Mouse (Mus musculus) CD4-positive, CD25-positive, alpha-beta regulatory T cell, adult 4 months (primary cell): ENCODE measurements around the gene Cyp2w1. TPM values are rescaled to one million over a fixed set of nuclear protein-coding genes. Genes with fewer than 3 reads are reported as not detected.
"Not testable (repeated sequence)": the region's sequence is repeated elsewhere in the genome, so short reads cannot be mapped to it uniquely, and the experiment has no call there.

Source experiments
- ATAC-seq: one replicate; pipeline ENCODE4 v1.8.0; 2017
- polyA plus RNA-seq, 2 experiments: library from polyadenylated mRNA; unstranded; fragments of 100-300 nt; shearing (Covaris generic); gene quantifications; one replicate each; pipeline ENCODE4 v1.2.1; 2017

Cyp2w1 gene
- polyA plus RNA-seq, 2 experiments from 2014 or later: not detected

DNA sequence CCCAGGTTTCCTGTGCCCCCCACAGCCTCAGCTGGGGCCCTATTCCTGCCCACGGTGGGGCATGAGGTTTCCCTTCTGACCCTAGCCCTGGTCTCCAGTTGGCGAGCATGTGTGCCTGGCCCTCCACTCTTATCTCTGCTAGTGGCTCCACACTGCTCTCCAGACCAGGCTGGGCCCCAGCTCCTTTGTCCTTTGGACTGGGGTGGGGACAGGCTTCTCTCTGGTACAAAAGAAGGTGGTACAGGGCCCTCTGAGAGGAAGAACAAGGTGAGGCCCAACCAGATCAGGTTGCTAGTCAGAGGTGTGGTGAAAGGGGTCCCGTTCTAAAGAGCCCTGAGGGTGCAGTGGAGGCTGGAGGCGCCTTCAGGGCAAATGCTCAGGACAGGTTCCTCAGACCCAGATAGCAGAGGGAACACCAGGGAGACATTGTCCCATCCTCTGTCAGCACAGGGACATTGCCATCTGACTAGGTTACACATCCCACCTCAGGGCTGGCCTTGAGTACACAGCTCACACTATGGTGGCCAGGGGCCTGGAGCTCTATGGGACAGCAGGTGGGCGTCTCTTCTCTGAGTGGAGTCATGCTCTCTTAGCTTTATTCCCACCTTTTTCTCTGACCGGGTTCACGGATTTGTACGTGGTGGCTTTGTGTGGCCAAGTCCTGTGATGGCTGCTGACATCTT lies 19.7 kb upstream of the Cyp2w1 start:
- ATAC-seq: no peak

DNA sequence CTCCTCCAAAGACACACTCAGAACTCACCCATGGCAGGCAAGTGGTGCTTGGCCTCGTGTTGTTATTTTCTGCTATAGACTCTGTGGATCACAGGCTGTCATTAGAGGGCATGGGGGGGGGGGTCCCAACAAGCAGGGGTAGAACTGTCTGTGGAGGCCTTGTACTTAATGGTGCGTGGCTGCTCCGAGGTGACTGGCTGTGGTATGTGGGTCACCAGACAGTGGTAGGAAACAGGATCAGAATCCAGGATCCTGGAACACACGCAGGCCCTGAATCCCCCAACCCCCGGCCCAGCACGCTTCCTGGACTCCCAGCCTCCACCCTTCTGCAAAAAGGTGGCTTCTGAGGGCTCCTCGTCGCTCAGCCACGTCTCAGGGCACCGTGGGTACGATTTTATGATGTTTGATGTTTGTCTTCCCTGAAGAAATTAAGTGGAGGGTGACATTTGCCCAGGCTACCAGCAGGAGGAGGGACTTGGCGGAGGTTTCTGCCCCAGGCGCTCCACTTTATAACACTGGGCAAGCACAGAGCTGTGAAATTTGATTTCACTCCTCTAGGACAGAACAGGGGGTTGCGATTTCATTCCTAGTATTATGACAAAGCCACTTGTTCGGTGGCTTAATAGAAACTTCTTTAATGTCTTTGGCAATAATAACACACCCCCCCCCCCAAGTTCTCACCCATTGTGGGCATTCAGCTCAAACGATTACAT lies 19.0 kb upstream of the Cyp2w1 start:
- ATAC-seq: no peak

DNA sequence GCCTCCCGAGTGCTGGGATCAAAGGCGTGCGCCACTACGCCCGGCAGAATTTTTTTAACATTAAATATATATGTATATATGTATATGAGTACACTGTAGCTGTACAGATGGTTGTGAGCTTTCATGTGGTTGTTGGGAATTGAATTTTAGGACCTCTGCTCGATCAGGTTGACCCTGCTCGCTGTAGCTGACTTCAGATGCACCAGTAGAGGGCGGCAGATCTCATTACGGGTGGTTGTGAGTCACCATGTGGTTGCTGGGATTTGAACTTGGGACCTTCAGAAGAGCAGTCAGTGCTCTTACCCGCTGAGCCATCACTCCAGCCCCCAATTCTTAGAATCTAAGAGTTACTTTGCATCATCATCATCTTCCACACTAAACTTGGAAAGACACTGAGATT lies 18.0 kb upstream of the Cyp2w1 start:
- not testable (repeated sequence) for ATAC-seq

DNA sequence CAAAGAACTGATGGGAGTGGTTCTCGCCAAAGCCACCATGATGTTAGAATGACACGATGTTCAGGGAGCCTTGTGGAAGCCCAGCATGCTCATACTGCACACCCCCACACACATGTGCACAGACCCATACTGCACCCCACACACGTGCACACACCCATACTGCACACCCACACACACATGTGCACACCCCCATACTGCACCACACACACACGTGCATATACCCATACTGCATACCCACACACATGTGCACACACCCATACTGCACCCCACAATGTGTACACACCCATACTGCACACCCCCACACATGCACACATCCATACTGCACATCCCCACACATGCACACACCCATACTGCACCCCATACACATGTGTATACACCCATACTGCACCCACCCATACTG lies 16.8 kb upstream of the Cyp2w1 start:
- no peak for ATAC-seq

DNA sequence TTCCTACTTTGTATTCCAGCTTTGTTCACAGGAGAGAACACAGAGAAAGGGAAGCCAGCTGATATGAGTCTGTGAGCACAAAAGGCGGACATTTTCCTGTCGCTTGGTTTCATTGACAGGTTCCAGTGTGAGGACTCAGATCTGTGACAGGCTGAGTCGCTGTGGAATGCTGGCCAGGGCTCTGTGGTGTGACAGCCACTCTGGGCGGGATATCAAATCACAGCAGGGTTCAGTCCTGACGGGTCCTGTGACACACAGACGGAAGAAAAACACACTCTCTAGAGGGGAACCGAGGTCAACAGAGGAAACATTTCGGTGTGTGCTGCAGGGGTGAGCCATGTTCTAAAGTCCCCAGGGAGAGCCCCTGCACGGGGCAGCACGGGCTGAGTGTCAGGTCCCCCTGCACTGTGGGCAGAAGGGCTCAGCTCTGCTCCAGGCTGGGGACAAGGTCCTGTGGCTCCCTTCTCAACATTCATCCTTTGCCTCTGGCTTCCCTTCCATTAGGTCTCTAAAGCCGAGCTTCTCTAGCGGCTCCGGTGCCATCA lies 14.5 kb upstream of the Cyp2w1 start:
- ATAC-seq: no peak

DNA sequence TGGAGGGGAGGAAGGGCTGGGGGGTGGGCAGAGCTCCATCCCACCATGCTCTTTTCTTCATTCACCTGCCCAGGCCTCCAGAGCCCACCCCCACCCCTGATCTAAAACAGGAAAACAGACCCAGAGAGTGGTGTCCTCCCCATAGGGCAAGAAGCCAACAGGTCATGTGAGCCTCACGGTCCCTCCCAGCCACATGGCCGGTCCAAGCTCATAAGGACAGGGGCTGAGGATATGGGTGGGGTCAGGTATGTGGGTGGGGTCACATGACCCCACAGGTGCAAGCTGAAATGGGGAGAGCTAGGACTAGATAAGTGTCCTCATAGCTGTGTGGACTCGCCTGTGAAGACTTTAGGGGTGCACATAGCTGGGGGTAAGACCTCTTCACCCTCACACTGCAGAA lies 14.0 kb upstream of the Cyp2w1 start:
- ATAC-seq: no peak

DNA sequence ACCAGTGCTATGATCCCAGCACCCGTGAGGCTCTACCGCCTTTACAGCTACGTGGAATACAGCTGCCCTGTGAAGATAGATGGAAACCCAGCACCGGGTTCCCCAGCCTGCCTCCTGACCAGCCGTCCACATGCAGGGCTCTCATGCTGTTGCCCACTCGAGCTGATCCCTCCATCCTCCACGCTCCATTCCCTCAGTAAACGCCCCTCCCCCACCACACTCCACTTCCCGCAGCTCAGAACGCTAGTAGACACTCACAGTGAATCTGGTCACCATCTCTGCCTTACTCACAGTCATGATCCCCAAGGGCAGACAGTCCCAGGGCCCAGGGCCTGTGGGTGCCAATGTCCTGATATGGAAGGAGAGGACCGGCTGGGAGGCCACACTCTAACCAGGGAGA lies 13.5 kb upstream of the Cyp2w1 start:
- no peak for ATAC-seq

DNA sequence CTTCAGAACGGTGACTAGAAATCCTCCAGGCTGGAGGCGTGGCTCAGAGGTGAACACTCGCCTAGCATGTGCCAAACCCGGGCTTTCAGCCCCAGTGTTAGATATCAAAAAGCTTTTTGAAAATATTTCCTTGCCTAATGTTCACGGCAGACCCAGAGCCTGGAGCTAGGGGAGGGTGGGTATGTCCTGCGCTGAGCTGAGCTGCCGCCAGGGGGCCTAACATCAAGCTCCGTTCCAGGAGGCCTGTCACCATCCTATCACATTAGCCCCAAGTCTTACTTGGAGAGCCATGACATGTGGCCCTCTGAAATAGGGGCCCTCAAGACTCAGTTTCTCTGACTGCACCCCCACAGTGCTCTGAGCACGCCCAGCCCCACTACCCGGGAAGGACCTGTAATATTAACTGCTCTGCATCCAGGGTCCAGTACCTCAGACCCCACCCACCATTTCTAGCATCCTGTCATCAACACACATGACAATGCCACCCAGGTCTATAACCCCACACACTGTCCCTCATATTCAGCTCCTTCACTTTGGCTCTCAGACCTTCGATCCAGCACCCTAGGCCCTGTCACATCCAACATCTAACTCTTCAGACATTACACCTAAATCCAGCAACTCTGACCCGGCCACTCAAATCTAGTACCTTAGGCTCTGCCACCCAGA lies 8.3 kb upstream of the Cyp2w1 start:
- ATAC-seq: peak; percentile 73

DNA sequence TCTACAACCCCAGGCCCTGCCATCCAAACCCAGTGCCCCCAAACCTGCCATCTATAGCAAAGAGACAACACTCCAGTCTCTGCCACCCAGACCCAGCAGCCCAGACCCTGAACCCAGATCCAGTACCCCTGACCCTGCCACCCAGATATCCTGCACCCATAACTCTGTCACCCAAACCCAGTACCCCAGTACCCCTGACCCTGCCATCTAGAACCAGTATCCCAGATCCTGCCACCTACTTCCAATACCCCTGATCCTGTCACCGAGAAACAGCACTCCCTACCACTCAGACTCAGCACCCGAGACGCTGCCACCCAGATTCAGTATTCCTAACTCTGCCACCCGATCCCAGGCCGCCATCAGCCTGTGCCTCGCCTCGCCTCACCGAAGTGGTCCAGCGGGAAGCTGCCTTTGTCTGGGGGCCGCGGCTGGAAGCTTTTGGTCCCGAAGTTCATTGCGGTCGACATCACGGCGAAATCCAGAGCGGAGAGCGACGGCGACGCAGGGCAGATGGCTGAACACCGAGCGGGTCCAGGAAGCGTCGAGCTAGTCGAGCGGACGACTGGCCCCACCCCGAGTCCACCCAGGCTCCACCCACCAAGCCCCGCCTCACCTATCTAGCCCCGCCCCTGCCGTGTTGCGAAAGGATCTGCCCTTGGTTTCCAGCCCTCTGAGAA lies 7.6 kb upstream of the Cyp2w1 start:
- ATAC-seq: peak; percentile 94

DNA sequence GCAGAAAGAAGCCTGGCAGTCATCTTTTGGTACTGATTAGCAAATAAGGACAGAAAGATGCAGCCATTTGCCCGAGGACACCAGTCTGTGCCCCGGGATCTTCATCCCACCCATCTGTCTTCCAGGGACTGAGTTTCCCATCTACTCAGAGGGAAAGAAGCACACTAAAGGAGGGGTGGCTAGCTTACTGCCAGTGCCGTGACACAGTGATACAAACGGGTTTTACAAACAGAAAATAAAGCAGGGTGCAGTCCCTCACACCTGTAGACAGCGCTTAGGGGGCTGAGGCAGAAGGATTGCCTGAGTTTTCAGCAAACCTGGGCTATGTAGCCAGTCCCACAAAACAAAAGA lies 7.1 kb upstream of the Cyp2w1 start:
- ATAC-seq: peak; percentile 12

DNA sequence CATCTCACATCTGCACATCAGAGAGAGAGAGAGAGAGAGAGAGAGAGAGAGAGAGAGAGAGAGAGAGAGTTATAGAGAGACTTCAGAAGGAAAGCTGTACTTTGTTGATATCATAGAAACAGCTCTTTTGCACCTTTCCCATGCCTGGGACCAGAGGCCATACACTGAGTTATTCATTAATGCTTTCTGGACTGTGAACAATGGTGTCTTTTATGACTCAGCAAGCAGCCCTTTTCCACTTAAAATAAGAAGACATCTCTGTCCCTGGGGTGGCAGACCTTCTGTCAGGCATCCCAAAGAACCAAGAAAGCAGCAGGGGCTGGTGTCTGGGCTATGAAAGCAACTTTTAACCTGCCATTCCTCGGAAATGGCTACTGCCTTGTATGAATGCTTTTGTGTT lies 5.2 kb upstream of the Cyp2w1 start:
- no peak for ATAC-seq

DNA sequence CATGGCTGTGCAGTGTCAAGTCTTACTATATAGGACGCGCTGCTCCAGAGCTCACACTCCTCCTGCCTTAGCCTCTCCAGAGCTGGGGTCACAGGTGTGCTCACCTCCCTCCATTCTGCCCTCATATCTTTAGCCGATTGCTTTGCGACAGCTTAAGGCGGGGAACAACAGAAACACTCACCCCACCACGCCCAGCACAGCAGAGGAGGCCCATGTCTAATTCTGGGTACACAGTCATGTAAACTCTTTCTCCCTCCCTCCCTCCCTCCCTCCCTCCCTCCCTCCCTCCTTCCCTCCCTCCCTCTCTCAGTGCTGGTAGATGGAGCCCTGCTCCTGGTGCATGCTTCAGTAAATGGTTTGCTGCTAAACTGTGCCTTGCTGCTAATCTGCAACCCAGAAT lies 2.7 kb upstream of the Cyp2w1 start:
- no peak for ATAC-seq

DNA sequence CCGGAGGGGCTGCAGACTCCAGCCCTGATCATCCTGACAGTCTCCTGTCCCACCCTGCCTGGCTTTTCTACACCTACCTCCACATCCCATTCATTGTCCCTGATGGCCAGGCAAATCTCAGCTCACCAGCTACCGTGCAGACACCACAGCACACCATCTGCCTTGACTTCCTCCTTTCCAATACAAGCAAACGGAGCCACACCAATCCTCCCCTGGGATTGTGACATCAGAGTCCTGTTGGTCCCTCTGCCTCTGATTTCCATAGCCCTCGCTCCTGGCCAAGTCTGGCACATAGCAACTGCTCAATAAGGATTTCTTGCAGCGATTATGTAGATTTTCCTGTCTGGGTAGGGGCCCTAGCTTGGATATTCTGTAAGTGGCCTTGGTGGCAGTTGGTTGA lies 1.3 kb upstream of the Cyp2w1 start, which contains the start of gene Cox19:
Cox19 (minus strand) TSS at position 285 of the 400 bp plus-strand sequence.
- ATAC-seq: no peak

DNA sequence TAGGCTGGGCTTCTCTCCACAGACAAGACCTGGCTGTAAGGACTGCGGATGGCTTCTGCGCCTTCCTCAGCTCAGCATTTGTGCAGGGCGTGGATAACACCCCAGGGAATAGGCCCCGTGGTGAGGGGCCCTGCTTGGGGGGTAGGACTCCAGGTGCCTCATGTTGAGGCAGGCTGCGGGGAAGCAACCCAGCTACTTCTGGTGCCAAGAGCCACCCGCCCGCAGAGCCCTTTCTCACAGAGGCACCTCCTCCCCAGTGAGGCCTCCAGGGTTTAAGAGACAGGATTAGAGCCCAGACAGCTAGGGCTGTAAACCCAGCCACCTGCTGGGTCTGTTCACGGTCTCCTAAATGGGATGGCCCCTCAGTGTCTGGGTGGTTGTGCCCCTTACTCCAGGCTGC lies 789 bp upstream of the Cyp2w1 start:
- ATAC-seq: no peak

DNA sequence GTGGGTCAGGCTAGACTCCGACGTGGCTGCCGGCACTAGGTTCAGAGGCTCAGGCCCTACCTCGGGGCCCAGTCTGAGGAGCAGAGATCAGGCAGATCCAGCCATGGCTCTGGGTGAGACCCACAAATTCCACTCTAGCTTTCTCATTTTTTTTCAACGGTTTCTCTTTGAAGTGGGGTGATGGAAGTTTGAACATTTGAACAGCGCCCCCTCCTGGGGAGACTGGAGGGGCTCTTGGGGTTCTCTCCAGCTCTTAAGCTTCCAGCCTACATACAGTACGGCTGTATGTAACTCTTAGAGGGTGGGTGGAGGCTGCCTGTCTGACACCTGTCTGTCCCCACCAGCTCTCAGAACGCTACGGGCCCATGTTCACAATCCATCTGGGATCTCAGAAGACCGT lies 1.1 kb downstream of the Cyp2w1 start:
- no peak for ATAC-seq

DNA sequence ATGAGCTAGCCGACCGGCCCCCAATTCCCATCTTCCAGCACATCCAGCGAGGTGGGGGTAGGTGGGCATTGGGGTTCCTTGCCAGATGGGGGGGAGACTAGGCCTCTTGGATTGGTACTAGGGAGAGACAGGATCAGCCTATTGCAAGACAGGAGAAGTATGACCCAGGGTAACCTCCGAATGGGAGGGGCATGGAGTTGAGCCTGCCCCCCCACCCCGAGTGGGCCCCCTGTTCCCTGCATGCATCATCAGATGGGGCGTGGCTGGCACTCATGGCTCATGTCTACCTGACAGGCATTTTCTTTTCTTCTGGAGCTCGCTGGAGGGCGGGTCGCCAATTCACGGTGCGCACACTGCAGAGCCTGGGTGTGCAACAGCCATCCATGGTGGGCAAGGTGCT lies 1.5 kb downstream of the Cyp2w1 start:
- ATAC-seq: no peak

DNA sequence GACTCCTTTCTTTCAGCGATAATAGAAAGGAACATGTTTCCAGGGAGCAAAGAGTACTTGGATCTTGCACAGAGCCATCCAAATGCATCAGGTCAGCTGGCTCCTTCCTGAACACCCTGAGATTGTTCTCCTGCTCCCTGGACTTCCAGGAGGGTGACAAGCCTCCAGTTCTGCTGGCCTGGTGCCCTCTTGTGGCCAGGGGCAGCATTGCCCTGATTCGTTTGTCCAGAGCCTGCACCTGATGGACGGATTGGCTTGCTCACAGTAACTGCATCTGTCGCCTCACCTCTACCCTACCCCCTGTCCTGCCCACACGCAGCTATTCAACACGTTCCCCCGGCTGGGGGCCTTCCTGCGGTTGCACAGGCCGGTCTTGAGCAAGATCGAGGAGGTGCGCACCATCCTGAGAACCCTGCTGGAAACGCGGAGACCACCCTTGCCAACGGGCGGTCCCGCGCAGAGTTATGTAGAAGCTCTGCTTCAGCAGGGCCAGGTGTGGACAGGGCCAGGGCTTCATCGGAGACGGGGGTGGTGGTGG lies 2.9 kb downstream of the Cyp2w1 start:
- peak; percentile 53 for ATAC-seq

DNA sequence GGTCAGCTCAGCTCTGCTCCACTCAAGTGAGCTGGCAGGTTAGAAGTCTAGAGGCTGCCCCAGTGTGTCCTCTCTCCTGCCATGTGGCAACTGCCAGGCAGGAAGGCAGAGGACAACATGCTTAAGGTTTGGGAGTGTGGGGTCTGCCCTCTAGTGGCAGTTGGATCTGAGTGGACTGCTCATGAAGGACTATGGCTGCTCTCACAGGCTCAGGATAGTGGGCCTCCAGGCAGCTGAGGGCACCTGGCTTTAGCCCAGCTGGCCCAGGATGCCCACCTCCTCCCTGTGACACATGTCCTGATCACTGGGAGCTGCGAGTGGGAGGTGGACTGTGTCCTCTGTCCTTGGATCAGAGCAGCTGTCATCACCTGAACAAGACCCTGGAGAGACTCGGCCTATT lies 6.2 kb downstream of the Cyp2w1 start:
- ATAC-seq: no peak

DNA sequence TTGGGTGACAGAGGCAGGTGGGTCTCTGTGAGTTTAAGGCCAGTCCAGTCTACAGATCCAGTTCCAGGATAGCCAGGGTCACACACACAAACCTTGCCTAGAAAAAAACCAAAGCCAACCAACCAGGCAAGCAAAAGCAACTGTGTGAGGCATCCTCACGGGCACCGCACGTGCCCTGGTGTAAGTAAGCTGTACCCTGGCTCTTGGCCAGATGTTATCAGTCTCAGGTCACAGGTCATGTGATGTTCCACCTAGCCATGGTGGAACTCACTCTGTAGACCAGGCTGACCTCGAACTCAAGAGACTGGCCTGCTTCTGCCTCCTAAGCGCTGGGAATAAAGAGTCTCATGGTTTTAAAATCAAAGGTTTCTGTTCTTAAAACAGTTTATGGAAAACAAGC lies 6.8 kb downstream of the Cyp2w1 start:
- ATAC-seq: no peak

DNA sequence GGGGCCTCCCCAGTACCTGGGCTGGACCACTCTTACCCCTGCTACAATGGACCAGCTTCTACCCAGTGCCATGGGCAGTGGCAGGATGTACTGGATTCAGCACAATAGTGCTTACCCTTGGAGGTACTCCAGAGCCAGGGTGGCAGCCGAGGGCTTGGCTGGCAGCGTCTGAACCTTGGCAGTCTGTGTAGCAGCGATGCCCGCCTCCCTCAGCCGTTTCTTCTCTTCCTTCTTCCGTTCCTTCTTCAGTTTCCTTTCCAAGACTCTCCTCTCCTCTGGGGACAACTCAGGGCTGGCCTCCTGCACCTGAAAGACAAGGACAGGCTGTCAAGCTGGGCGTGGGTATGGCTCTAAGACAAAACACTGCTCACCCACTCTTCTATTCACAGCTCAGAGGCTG lies 11.4 kb downstream of the Cyp2w1 start:
- ATAC-seq: no peak

DNA sequence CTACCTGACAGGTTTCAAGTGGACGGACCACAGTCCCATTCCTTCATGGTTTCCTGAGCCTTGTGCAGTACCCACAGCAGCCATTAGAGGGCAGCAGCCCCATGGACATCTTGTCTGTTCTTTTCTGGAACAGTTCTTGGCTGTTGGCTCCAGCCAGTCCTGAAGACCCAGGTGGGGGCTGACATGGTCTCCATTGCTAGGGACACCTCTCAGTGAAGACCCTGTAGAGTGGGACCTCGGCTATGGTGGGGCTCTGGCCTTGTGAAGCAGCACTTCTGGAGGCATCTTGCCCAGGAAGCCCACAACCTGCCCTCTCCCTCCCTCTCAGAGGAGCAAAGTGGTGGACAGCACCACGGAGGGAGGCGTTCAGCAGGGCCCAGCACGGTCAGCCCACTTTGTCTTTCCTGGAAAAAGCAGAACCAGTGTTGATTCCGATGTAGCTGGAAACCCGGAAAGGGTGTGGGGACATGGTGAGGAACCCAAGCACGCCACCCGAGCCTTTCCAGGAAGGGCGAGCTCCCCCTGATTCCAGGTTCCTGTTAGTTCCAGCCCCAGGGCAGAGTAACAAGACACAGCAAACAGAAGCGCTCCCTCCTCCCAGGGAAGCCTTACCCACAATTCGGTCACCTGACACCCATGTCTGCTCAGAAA lies 12.0 kb downstream of the Cyp2w1 start:
- peak; percentile 74 for ATAC-seq

DNA sequence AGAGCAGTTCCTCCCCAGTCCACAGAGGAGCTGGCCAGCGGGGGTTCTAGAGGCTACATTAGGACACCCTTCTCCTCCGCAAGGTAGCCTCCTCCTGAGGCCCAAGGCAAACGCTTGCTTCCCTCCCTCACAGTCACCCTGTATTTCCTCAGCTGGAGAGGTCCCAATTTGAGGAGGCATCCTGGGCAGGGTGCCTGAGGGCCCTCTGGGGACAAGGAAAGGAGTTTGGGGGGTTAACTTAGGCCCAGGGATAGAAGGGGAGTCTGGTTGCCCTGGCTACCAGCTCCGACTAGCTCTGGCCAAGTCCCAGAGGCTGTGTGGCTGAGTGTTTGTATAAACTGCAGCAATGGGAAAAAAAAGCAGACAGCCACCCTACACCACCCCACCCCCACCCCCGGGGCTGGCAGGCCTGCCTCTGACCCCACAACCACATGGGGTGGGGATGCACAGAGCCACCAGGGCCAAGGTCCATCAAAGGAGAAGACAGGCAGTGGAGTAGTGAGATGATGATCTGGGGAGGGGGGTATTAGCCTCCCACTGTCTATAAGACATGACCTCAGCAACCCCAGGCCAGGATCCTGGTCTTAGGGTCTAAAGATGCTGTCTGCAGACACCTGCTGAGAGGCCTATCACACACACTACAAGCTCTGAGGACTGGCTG lies 12.6 kb downstream of the Cyp2w1 start:
- no peak for ATAC-seq
